Mouse (Mus musculus): ENCODE measurements around the gene Lag3.

DNA sequence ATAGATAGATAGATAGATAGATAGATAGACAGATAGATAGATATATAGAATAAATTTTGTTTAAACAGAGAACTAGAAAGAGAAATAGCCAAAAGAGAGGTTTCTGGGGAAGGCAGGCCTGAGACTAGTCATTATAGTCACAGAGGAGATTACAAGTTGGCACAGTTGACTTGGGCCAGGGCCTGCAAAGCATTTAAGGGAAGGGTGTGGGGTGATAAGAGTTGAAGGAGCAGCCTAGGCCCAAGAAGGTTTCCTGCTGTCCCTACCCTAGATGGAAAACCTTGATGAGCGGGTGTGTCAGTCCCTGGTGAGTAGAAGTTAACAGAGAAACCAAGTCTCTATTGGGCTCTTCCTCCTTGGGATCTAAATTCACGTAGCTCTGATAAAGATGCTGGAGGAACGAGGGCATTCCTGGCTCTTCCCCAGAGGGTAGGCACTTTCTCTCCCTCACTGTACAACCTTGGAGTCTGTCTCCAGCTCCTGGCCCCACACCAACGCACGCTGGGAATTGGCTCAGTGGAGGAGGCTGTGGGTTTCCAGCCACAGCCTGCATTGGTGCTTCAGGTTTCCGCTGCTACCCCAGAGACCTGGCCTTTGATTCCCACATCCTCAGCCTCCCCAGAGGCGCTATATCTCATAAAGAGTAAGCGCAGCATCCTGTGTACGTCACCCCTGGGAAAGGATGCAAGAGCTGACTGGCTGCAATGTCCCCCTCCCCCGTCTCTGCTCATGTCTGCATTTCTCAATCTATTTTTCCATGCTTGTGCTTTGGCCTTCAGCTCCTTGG, 26.6 kb downstream of the Lag3 start:
- TF ChIP-seq CTCF (IDR thresholded peaks at IDR 0.05; ENCODE audit: insufficient read depth, low read length) (no peak), POLR2A (IDR thresholded peaks at IDR 0.05; ENCODE audit: borderline replicate concordance, extremely low read depth, low read depth, low read length) (no peak)
